Mouse (Mus musculus): Measurements from ENCODE around the gene Smg9. TPM values are rescaled to one million over a fixed set of nuclear protein-coding genes. Genes with fewer than 3 reads are reported as not detected.
"Not testable (repeated sequence)": the region's sequence is repeated elsewhere in the genome, so short reads cannot be mapped to it uniquely, and the experiment has no call there.

The Smg9 gene
- total RNA-seq, 2 experiments from 2014 or later, result 34.1 to 39.1 TPM

DNA sequence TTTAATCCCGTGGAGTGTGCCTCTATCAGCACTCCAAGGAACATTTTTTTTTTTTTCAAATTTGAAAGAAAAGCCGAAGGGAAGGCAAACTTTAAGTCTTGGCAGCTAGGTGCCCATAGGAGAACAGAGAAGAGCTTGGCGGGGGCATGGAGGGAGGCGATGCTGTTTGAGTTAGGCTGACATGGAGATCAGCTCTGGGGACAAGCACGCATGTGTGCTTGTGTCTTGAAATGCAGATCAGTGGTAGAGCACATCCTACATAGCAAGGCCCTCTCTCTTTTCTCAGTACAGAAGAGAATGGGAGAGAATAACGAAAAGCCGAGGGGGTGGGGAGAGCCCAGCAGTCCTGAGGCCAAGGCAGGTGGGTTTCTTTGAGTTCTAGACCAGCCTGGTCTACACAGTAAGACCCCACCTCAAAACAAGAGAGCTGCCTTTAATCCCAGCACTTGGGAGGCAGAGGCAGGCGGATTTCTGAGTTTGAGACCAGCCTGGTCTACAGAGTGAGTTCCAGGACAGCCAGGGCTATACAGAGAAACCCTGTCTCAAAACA lies 980 bp upstream of the Smg9 start:
- DNase-seq (ENCODE audit: extremely low spot score in 1 of 2, low spot score in 2 of 2), result no peak
- intact Hi-C loops (cut with DNase I), result no loop called here

DNA sequence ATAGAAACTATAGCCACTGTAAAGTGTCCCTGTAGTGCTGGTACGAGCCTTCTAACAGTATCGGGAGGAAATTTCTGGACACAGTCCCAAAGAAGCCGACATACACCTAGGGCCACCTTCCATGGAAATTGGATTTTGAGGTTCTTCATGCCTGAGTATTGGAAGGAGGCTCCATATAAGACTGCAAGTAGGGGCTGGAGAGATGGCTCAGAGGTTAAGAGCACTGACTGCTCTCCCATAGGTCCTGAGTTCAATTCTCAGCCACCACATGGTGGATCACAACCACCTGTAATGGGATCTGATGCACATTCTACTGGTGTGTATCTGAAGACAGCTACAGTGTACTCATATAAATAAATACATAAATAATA lies 648 bp downstream of the Smg9 start:
- intact Hi-C loops (cut with DNase I), result no loop called here
- DNase-seq (ENCODE audit: extremely low spot score in 1 of 2, low spot score in 2 of 2), result no peak

DNA sequence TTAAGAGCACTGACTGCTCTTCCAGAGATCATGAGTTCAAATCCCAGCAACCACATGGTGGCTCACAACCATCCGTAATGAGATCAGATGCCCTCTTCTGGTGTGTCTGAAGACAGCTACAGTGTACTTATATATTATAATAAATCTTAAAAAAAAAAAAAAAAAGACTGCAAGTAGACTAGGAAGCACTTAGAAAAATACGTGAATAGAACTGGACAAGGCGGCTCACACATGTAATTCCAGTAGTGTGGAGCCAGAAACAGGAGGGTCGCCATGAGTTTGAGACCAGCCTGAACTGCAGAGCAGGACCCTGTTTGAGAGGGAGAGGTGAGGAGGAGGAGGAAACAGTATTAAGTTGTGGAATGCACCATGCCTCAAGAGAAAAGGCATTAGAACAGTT lies 1.1 kb downstream of the Smg9 start:
- DNase-seq (ENCODE audit: extremely low spot score in 1 of 2, low spot score in 2 of 2); intact Hi-C loops (cut with DNase I): not testable (repeated sequence)

DNA sequence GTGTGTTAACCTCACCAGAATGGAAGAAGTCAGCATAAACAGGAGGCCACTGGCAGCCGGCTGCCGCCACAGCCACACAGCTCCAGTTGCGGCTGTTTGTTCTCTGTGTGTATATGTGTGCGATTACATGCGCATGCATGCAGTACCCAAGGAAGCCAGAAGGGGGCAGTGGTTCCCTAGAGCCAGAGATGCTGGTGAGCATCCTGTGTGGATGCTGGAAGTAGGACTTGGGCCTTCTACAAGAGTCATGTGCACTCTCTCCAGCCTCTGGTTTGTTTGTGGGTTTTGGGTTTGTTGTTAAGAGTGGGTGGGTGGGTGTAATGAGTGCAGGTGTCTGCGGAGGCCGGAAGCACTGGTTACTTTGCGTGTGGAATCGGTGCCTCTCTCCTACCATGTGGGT lies 3.4 kb downstream of the Smg9 start:
- DNase-seq (ENCODE audit: extremely low spot score in 1 of 2, low spot score in 2 of 2), result no peak
- intact Hi-C loops (cut with DNase I), result no loop called here

- intact Hi-C loops (cut with DNase I), result no loop called here
- no peak for DNase-seq (ENCODE audit: extremely low spot score in 1 of 2, low spot score in 2 of 2)
Measured at GRCm38 (mm10) chr7:24405649-24406048, 6.2 kb downstream of the Smg9 start.

GRCm38 (mm10) chr7:24406528-24407344 lies 7.3 kb downstream of the Smg9 start:
- DNase-seq (ENCODE audit: extremely low spot score in 1 of 2, low spot score in 2 of 2), result peak; percentile 57 to 79
- intact Hi-C loops (cut with DNase I), result no loop called here

- DNase-seq (ENCODE audit: extremely low spot score in 1 of 2, low spot score in 2 of 2), result no peak
- intact Hi-C loops (cut with DNase I), result no loop called here
Measured at GRCm38 (mm10) chr7:24408186-24408585, 8.8 kb downstream of the Smg9 start.

DNA sequence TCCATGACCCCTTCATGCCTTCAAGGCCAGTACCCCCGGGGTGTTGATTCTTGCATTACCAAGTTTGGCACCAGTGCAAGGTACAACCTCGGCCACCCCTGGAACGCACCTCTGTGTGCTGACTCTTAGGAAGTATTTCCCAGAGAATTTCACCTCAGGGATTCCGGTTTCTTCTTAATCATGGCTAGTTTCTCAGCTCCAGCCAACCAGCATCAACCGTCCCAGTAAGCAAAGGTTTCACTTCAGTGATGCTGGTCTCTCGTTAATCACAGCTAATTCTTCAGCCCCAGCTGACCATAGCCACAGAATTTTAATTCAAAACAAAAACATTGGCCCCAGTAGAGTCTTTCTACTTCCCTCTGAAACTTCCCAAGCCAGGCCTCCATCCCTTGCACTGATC lies 10.7 kb downstream of the Smg9 start:
- no peak for DNase-seq (ENCODE audit: extremely low spot score in 1 of 2, low spot score in 2 of 2)
- intact Hi-C loops (cut with DNase I), result no loop called here

GRCm38 (mm10) chr7:24410831-24411230 lies 11.4 kb downstream of the Smg9 start:
- intact Hi-C loops (cut with DNase I), result no loop called here

GRCm38 (mm10) chr7:24413630-24414029 lies 14.2 kb downstream of the Smg9 start:
- intact Hi-C loops (cut with DNase I), result no loop called here
- DNase-seq (ENCODE audit: extremely low spot score in 1 of 2, low spot score in 2 of 2), result no peak

More at GRCm38 (mm10) chr7:24410831-24411230, 11.4 kb downstream of the Smg9 start:
- no peak for DNase-seq (ENCODE audit: extremely low spot score in 1 of 2, low spot score in 2 of 2)

DNA sequence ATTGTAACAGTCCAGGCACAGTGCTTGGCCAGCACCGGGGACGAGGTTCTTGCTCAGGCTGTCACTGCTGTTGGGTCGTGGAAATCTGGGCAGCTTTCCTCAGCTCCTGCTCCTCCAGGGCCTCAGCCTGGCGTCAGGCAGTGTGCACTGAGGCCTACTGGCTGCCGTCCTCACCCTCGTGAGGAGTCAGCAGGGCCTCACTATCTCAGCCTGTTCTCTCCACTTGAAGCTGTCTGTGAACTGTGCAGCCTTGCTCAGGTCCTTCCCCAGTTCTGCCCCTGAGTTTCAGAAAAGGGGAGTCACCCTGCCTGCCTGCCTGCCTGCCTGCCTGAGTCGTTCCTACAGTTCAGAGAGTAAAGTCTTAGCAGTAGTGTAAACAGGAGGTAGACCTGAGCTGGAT lies 15.8 kb downstream of the Smg9 start:
- DNase-seq (ENCODE audit: extremely low spot score in 1 of 2, low spot score in 2 of 2), result no peak
- intact Hi-C loops (cut with DNase I), result no loop called here

- DNase-seq (ENCODE audit: extremely low spot score in 1 of 2, low spot score in 2 of 2), result no peak
Measured at GRCm38 (mm10) chr7:24419579-24419978, 20.2 kb downstream of the Smg9 start.

DNA sequence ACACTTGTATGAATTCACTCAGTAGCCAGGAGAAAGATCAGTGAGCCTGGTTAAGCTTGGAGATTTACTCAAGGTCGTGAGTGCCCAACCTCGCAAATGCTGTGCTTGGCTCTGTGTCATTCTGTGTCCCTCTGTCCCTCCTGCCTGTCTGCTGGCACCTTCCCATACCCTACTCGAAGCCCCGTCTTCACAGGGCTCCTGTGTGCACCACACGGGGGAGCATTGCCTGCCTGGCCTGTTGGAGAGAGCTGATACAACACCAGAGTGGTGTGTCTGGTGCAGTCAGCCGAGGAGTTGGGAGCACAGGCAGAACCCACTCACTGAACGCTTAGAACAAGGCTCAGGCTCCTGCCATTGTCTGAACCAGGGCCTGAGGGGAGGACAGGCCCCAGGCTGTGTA lies 22.2 kb downstream of the Smg9 start:
- intact Hi-C loops (cut with DNase I), result no loop called here
- DNase-seq (ENCODE audit: extremely low spot score in 1 of 2, low spot score in 2 of 2), result no peak

More at GRCm38 (mm10) chr7:24419579-24419978, 20.2 kb downstream of the Smg9 start:
- intact Hi-C loops (cut with DNase I), result no loop called here

- intact Hi-C loops (cut with DNase I), result no loop called here
- no peak for DNase-seq (ENCODE audit: extremely low spot score in 1 of 2, low spot score in 2 of 2)
Measured at GRCm38 (mm10) chr7:24422251-24422650, 22.8 kb downstream of the Smg9 start.

- intact Hi-C loops (cut with DNase I), result no loop called here
- DNase-seq (ENCODE audit: extremely low spot score in 1 of 2, low spot score in 2 of 2), result no peak
Measured at GRCm38 (mm10) chr7:24423107-24423763, 23.8 kb downstream of the Smg9 start.

DNA sequence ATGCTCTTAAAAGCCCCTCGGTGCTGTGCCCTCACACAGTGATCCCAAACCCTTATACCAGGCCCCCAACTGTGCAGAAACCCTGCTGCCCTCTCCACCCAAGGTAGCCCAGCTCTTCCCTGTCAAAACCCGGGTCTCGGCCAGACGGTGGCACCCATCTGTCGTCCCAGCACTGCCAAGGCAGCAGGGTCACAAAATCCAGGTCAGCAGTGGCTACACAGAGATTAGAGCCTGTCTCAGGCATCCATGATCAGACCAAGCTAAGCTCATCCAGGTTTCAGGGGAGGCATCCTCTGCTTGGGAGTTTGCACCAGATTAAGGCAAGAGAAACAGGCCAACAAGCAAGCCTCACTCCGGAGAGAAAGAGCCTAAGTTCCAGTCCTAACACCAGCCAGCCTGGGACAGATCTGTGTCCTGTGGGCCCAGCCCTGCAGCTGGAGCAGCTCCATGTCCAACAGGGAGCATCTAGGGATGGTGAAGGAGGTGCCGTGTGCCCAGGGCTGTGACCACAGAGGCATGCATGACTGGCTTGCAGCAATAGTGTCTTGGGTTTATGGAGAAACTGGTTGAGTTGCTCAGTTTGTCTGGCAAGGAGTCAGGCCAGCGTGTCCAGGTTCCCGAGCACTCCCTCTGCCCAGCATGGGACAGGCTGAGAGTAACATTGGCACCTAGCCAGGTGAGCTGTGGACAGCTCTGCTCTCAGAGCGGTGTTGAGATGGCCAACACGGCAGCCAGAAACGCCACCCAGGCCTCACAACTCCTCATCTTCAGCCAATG lies 24.7 kb downstream of the Smg9 start:
- intact Hi-C loops (cut with DNase I), result no loop called here
- DNase-seq (ENCODE audit: extremely low spot score in 1 of 2, low spot score in 2 of 2), result peak in 1 of 2 experiments; percentile 73

GRCm38 (mm10) chr7:24425919-24426318 lies 26.5 kb downstream of the Smg9 start:
- no peak for DNase-seq (ENCODE audit: extremely low spot score in 1 of 2, low spot score in 2 of 2)
- intact Hi-C loops (cut with DNase I), result no loop called here

DNA sequence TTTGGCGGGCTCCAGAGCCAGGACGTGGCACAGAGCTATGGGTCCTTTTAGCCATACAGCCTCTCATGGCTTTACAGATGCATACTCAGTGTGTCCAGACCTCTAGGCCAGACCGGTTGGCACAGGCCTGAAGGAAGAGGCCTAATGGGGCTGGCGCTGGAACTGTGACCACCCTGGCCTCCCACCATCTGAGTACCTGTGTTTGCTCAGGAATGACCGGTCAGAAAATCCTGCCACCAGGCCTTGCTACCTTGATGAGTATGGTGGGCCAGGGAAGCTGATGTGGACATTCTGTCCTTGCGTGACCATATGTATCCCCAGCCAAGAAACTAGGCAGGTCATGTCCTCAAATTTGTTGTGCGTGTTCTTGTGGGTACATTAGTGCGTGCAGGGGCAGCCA lies 27.7 kb downstream of the Smg9 start:
- intact Hi-C loops (cut with DNase I), result no loop called here
- DNase-seq (ENCODE audit: extremely low spot score in 1 of 2, low spot score in 2 of 2), result no peak

DNA sequence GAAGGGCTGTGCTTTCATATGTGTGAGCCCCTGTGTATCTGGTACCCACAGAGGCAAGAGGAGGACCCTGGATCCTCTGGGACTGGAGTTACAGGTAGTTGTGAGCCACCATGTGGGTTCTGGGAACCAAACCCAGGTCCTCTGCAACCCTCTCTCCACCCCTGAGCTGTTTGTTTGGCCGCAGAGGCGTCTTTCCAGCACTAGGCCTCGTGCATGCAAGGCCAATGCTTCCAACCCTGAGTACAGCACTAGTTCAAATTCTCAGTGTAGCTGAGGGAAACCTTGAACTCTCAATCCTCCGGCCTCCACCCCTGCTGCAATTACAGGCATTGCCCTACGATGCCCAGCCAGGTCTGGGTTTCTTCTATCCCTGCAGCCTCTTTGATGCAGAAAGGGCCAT lies 29.3 kb downstream of the Smg9 start:
- DNase-seq (ENCODE audit: extremely low spot score in 1 of 2, low spot score in 2 of 2), result no peak
- intact Hi-C loops (cut with DNase I), result no loop called here
